Mouse (Mus musculus) ES-Bruce4 (cell line): ENCODE measurements around the gene Tspyl1. TPM values are rescaled to one million over a fixed set of nuclear protein-coding genes. Genes with fewer than 3 reads are reported as not detected.

ENCODE experiments used
- H3K27ac ChIP-seq: 2 replicates; pipeline ENCODE4 v1.5.1; 2012; ENCODE audit warnings: low read length, inconsistent platforms; ENCODE audit not compliant: insufficient read depth
- H3K27me3 ChIP-seq: 2 replicates; pipeline ENCODE4 v1.6.1; 2012; ENCODE audit warnings: mild to moderate bottlenecking, low read length, inconsistent platforms; ENCODE audit not compliant: control insufficient read depth, poor library complexity, insufficient read depth, severe bottlenecking
- H3K36me3 ChIP-seq: 2 replicates; pipeline ENCODE4 v1.6.1; 2012; ENCODE audit warnings: inconsistent platforms, mild to moderate bottlenecking, low read length, moderate library complexity; ENCODE audit not compliant: control insufficient read depth, poor library complexity, insufficient read depth, severe bottlenecking
- H3K4me1 ChIP-seq: one replicate; pipeline ENCODE4 v1.8.1; 2011; ENCODE audit warnings: low read length; ENCODE audit not compliant: control insufficient read depth, insufficient read depth
- H3K4me3 ChIP-seq: 2 replicates; pipeline ENCODE4 v1.5.1; 2011; ENCODE audit warnings: low read depth, mild to moderate bottlenecking, low read length
- H3K9ac ChIP-seq: 2 replicates; pipeline ENCODE4 v1.6.1; 2012; ENCODE audit warnings: low read depth, mild to moderate bottlenecking, inconsistent platforms; ENCODE audit not compliant: poor library complexity, severe bottlenecking
- H3K9me3 ChIP-seq: replicated peaks from 2 replicates; pipeline ENCODE4 v1.6.1; 2012; ENCODE audit warnings: mild to moderate bottlenecking, low read length, inconsistent platforms; ENCODE audit not compliant: control insufficient read depth, poor library complexity, insufficient read depth, severe bottlenecking
- CTCF ChIP-seq: IDR thresholded peaks from one replicate; pipeline ENCODE4 v1.8.1; 2011; ENCODE audit warnings: low read depth, low read length
- EP300 ChIP-seq: IDR thresholded peaks from 2 replicates; pipeline ENCODE4 v1.6.1; 2011; ENCODE audit warnings: low read depth, low read length; ENCODE audit not compliant: insufficient read depth
- POLR2A ChIP-seq: IDR thresholded peaks from one replicate; pipeline ENCODE4 v1.8.1; 2011; ENCODE audit warnings: low read length; ENCODE audit not compliant: insufficient read depth
- polyA plus RNA-seq: library from polyadenylated mRNA; stranded (reverse); fragments of >200 nt; gene quantifications from 2 replicates; pipeline ENCODE4 v1.2.4, GENCODE M21; 2011; ENCODE audit warnings: low read depth; ENCODE audit not compliant: missing spikeins, insufficient read depth, insufficient read length

Gene Tspyl1
- polyA plus RNA-seq, 1 experiment, result 36.8 TPM

GRCm38 (mm10) chr10:34267312-34268070 lies 14.5 kb upstream of the Tspyl1 start:
- H3K4me1 ChIP-seq, result no peaks in the 10 kb centered on the region
- no peak overlapping the region for H3K4me3 ChIP-seq
- H3K36me3 ChIP-seq, result no peaks in the 10 kb centered on the region
- H3K9me3 ChIP-seq, result no peaks in the 10 kb centered on the region
- H3K27ac ChIP-seq, result no peak overlapping the region
- TF ChIP-seq CTCF (no peak), EP300 (no peak), POLR2A (no peak)
- no peaks in the 10 kb centered on the region for H3K27me3 ChIP-seq
- H3K9ac ChIP-seq, result no peak overlapping the region

GRCm38 (mm10) chr10:34271681-34272080 lies 10.3 kb upstream of the Tspyl1 start:
- no peaks in the 10 kb centered on the region for H3K36me3 ChIP-seq
- TF ChIP-seq CTCF, result no peak
- no peak for TF ChIP-seq POLR2A
- no peak overlapping the region for H3K27ac ChIP-seq
- no peak overlapping the region for H3K9ac ChIP-seq
- H3K4me1 ChIP-seq, result no peaks in the 10 kb centered on the region
- H3K4me3 ChIP-seq, result no peak overlapping the region
- H3K27me3 ChIP-seq, result no peaks in the 10 kb centered on the region
- no peaks in the 10 kb centered on the region for H3K9me3 ChIP-seq

GRCm38 (mm10) chr10:34280591-34281175 lies 1.3 kb upstream of the Tspyl1 start:
- Histone ChIP-seq H3K27ac (no peak overlapping the region), H3K36me3 (peaks cover 3% of the 10 kb centered on the region; the same call in 1 of the 2 replicates), H3K9me3 (no peaks in the 10 kb centered on the region), H3K4me3 (no peak overlapping the region), H3K27me3 (no peaks in the 10 kb centered on the region), H3K4me1 (no peaks in the 10 kb centered on the region), H3K9ac (no peak overlapping the region)
- no peak for TF ChIP-seq POLR2A
- TF ChIP-seq EP300, result no peak
- no peak for TF ChIP-seq CTCF

- H3K27me3 ChIP-seq, result no peaks in the 10 kb centered on the region
- peaks cover 3% of the 10 kb centered on the region; the same call in 1 of the 2 replicates for H3K36me3 ChIP-seq
- H3K27ac ChIP-seq, result no peak overlapping the region
- H3K4me1 ChIP-seq, result no peaks in the 10 kb centered on the region
- peak overlapping the region; percentile 47 for H3K9ac ChIP-seq
- no peaks in the 10 kb centered on the region for H3K9me3 ChIP-seq
- TF ChIP-seq EP300, result no peak
- TF ChIP-seq CTCF, result no peak
- no peak for TF ChIP-seq POLR2A
- peak overlapping the region; percentile 76 for H3K4me3 ChIP-seq
These were observed 604 bp upstream of the Tspyl1 start for GRCm38 (mm10) chr10:34281211-34281961.

- Histone ChIP-seq H3K9ac (peak overlapping the region; percentile 87), H3K4me3 (peak overlapping the region; percentile 88)
These were observed 639 bp downstream of the Tspyl1 start for GRCm38 (mm10) chr10:34282420-34283238.

More at GRCm38 (mm10) chr10:34282420-34283238, 639 bp downstream of the Tspyl1 start:
- TF ChIP-seq CTCF (no peak), POLR2A (no peak)
- H3K27me3 ChIP-seq, result no peaks in the 10 kb centered on the region
- no peaks in the 10 kb centered on the region for H3K9me3 ChIP-seq
- H3K36me3 ChIP-seq, result peaks cover 7% of the 10 kb centered on the region
- no peaks in the 10 kb centered on the region for H3K4me1 ChIP-seq
- no peak overlapping the region for H3K27ac ChIP-seq
